Mouse (Mus musculus) activated CD4-positive, CD25-positive, alpha-beta regulatory T cell, adult 4 months (primary cell): ENCODE results near the gene Tc2n. TPM values are rescaled to one million over a fixed set of nuclear protein-coding genes. Genes with fewer than 3 reads are reported as not detected.
"Not testable (repeated sequence)": the region's sequence is repeated elsewhere in the genome, so short reads cannot be mapped to it uniquely, and the experiment has no call there.

Experiments used
- ATAC-seq: one replicate; pipeline ENCODE4 v1.8.0; 2017
- polyA plus RNA-seq, 2 experiments: library from polyadenylated mRNA; unstranded; fragments of 100-300 nt; shearing (Covaris generic); gene quantifications; one replicate each; pipeline ENCODE4 v1.2.1; 2017

The Tc2n gene
- under 1 TPM in 1 of 2 experiments, not detected in 1; 0.09 TPM for polyA plus RNA-seq

GRCm38 (mm10) chr12:101718054-101718754 lies at the start of gene Tc2n:
Tc2n (minus strand) TSS chr12:101718523.
- ATAC-seq = peak; percentile 91

GRCm38 (mm10) chr12:101767306-101768053 lies 49.2 kb upstream of the Tc2n start:
- ATAC-seq = no peak

GRCm38 (mm10) chr12:101766228-101766852 lies 48.0 kb upstream of the Tc2n start:
- ATAC-seq = no peak

- no peak for ATAC-seq
Measured at GRCm38 (mm10) chr12:101764870-101765269, 46.5 kb upstream of the Tc2n start.

DNA sequence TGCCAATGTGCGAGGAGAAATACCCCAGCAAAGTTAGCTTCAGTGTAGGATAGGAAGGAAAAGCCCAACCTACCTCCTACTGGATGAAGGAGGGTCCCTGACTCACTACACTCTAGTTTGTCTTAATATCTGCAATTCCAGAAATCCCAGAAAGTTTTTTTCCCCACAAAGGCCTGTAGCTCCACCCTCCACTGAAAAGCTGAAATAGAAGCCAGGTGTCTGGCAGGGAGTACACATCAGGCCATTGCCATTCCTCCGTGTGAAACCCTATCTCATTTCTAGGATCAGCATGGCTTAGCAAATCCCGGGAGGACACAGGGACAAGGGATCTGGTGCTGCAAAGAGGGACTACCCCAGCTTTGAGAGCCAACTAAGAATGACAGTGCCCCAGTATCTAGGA lies 44.7 kb upstream of the Tc2n start:
- ATAC-seq = no peak

DNA sequence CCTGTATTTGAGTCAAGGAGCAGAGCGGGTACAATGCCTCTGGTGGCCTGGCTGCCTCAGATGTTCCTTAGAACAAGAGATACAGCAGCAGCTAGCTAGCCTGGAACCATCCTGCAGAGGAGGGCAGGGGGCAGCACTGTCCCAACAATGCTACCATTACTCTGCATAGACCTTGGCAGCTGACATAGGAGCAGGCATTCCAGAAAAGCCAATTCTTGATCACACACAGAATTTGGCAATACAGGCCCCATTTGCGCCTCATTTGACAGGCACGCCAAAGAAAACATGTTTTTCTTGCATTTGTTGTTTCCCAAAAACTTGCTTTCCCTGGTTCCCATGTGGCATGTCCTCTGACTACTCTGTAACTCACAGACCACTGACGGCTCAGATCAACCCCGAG lies 43.7 kb upstream of the Tc2n start:
- ATAC-seq = no peak

GRCm38 (mm10) chr12:101759440-101760045 lies 41.2 kb upstream of the Tc2n start:
- no peak for ATAC-seq

GRCm38 (mm10) chr12:101758698-101759097 lies 40.4 kb upstream of the Tc2n start:
- ATAC-seq = no peak

- no peak for ATAC-seq
Measured at GRCm38 (mm10) chr12:101742375-101742774, 24.1 kb upstream of the Tc2n start.

DNA sequence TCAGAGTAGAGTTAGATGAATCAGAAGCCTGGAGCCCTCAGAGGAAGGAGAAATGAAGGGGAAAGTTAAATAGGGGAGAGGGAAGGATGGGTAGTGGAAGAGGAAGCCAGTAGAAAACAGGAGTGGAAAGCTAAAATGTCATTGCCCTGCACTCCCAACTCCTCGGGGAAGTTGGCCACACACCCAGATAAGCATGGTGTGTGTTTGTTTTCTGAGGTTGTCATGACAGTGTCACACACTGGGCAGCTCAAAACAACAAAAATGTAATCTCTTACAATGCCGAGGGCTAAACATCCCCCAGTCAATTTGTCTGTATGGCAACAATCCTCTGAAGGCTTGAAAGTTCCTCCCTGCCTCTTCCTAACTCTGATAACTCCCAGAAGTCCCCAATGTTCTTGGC lies 22.2 kb upstream of the Tc2n start:
- ATAC-seq = no peak

DNA sequence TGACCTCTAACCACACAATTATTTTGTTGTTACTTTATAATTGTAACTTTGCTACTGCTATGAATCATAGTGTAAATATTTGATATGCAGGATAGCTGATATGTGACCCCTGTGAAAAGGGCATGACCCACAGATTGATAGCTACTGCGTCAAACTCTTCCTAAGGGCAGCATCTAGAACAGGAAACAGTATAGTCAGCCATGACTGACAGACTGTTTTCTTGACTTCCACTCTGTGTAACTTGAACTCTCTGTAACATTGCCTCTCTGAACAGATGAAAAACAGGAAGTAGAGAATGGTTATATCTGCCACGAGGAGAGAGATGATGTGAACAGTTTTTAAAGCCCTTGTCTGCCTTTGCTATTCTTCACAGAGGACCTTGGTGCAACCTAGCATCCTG lies 21.7 kb upstream of the Tc2n start:
- no peak for ATAC-seq

- peak; percentile 8 for ATAC-seq
Measured at GRCm38 (mm10) chr12:101718755-101719150, 430 bp upstream of the Tc2n start.

- ATAC-seq = no peak
Measured at GRCm38 (mm10) chr12:101699176-101699575, 19.1 kb downstream of the Tc2n start.

DNA sequence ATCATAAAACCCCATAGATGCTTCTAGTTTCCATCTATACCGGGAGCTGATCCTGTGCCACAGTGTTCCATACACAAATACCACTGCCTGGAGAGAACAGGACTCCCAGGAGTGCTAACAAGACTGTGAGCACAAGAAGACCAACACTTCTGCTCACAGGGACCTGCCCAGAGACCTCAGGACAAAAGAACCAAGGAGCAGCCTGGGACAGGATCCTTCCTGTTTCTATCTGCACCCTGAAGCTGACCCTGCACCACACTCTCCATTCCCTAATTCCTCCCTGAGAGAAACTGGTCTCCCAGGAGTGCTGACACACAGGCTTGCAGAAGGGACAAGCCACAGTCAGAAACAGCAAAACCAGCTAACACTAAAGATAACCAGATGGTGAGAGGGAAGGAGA lies 21.8 kb downstream of the Tc2n start:
- no peak for ATAC-seq

DNA sequence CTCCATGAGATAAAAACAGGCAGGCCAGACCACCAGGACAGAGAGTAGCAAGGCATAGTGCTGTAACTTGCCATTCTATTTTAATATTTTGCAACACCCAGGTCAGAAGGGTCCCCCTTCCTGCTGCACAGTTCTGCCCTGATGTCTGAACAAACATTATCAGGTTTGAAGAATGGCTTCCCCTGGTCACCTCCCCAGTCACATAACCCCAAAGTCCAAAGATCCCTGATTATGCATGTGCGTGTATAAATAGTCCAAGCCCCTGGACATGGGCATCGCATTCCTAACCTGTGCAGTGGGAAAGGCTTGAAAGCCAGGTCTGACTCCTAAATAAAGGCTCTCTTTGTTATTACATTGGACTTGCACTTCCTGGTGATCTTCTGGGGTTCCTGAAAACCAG lies 37.8 kb downstream of the Tc2n start:
- ATAC-seq = no peak

DNA sequence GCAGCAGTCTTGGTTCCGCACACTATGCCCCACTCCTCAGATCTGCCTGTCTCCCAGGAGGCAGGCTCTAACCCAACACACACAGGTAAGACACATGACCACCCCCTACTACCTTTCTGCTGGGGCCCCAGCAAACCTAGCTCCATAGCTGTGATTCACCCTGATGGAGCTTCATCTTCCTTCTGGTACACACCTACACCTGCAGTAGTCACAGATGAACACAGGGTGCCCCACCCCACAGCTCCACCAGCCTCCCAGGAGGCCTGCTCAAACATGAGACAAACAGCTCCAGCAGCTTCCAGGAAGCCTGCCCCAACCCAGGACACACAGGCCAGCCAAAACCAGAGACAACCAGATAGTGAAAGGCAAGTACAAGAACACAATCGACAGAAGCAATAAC lies 50.8 kb downstream of the Tc2n start:
- ATAC-seq = no peak

DNA sequence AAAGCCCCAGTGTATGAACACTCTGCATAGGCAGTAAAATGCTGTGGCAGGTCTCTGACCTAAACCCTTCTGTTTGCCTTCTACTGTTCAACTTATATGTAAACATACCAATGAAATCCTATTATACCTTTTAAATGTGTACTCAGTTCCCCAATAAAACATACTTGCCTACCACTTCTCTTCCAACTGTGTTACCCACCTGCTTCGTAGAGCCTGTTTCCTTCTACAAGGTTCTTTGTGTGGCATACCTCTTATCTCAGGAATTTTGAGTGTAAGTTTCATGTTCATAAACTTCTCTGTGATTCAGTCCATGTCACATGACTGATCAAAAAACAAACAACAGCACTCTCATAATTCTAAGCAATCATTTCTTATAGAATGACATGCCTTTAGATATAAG lies 85.2 kb downstream of the Tc2n start:
- no peak for ATAC-seq

DNA sequence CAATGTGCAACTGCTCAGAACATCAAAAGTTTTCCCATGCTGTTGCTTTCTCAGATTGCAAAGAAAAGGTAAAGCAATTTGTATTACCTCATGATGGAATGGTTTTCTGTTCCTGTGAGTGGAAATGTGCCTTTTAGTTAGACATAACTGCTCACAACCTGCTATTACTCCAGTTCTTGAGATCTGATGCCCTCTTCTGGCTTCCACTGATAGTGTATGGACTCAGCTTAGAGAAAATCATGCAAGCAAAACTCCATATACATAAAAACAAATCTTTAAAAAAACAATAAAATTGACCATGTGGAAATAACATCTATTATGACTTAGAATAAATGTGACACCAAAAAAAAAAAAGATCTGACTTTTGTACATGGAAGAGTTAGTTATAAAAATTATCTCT lies 111.7 kb downstream of the Tc2n start:
- ATAC-seq = not testable (repeated sequence)

Other genes starting within 250 kb of the Tc2n start
- gene Fbln5, start 100.5 kb upstream of the Tc2n start, polyA plus RNA-seq = not detected
- gene Trip11, start 194.7 kb upstream of the Tc2n start, polyA plus RNA-seq = 10 to 100 TPM; 59.6 to 60.3 TPM
- 10 to 100 TPM; 22.3 to 23.4 TPM for gene Atxn3, start 239.7 kb upstream of the Tc2n start, polyA plus RNA-seq